Mouse (Mus musculus) left cerebral cortex, adult 2 months (tissue): Measurements from ENCODE around the gene Ipo5. TPM values are rescaled to one million over a fixed set of nuclear protein-coding genes. Genes with fewer than 3 reads are reported as not detected.

Experiments
- DNase-seq, 2 experiments: peaks; one replicate each; pipeline ENCODE4 v3.0.0; 2021 to 2022; ENCODE audit warnings: low spot score in 2 of 2, mixed read lengths in 1 of 2; ENCODE audit errors: extremely low spot score in 1 of 2
- H3K27ac ChIP-seq: fragments of 200-600 bp; 2 replicates; pipeline ENCODE4 v1.8.1; 2022
- H3K4me3 ChIP-seq: fragments of 200-600 bp; 2 replicates; pipeline ENCODE4 v1.8.1; 2022
- CTCF ChIP-seq: fragments of 200-600 bp; IDR thresholded peaks from 2 replicates; pipeline ENCODE4 v1.8.1; 2022; ENCODE audit warnings: antibody characterized with exemption, mild to moderate bottlenecking, moderate library complexity
- intact Hi-C: fragments of 180-260 bp; cut with DNase I; formaldehyde crosslinking; loops from one replicate; pipeline ENCODE4 v1.15.1; 2025
- total RNA-seq, 2 experiments: library from RNA; stranded (reverse); gene quantifications; 2 replicates each; pipeline ENCODE4 v1.2.3; 2021

Gene Ipo5
- total RNA-seq, 2 experiments from 2014 or later, result 103 to 112 TPM

DNA sequence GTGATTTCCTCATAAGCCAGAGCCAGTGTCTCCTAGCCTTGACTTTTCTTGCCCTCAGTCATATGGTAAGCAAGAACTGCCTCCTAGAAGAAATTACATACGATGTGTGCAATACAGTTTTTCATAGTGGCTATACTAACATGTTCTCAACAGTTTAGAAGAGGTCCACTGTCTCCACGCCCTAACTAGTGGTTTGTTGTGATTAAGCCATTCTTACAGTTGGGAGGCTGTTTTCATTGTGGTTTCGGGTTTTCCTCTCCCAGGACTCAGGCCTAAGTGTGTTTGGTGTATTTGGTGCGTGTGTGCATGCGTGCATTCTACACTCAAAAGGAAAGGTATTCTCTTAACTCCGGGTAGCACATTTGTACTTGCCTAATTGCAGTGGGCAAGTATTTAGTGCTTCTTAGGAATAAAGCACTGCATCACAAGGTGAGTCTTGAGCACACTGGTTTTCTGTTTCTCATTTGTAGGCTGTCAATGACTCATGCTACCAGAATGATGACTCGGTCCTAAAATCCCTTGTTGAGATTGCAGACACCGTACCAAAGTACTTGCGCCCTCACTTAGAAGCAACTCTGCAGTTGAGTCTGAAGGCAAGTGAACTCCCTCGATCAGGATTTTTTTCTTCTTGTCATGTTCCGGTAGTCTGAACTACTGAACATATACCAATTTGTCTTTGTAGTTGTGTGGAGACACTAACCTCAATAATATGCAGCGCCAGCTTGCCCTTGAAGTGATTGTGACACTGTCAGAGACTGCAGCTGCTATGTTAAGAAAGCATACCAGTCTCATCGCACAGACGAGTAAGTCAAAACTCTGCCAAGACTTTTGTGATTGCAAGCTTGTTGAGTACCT, 14.9 kb downstream of the Ipo5 start:
- intact Hi-C loops, result no loop called here
- Histone ChIP-seq H3K27ac (no peak overlapping the region), H3K4me3 (no peak overlapping the region)
- no peak for TF ChIP-seq CTCF
- DNase-seq, result no peak

DNA sequence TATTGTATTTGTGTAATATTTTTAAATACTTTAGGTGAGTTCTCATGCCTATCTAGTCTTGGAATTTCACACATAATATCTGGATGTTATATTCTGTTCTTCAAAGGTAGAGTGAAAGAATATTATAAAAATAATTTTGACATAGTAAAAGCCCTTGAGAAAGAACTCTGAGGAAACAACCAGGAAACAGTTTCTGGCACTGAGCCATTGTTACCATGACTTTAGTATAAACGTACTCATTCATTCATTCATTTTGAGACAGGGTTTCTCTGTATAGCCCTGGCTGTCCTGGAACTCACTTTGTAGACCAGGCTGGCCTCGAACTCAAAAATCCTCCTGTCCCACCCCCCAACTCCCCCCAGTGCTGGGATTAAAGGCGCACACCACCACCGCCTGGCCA, 20.2 kb downstream of the Ipo5 start:
- Histone ChIP-seq H3K4me3 (no peak overlapping the region), H3K27ac (no peak overlapping the region)
- TF ChIP-seq CTCF, result no peak
- intact Hi-C loops, result no loop called here
- no peak for DNase-seq

DNA sequence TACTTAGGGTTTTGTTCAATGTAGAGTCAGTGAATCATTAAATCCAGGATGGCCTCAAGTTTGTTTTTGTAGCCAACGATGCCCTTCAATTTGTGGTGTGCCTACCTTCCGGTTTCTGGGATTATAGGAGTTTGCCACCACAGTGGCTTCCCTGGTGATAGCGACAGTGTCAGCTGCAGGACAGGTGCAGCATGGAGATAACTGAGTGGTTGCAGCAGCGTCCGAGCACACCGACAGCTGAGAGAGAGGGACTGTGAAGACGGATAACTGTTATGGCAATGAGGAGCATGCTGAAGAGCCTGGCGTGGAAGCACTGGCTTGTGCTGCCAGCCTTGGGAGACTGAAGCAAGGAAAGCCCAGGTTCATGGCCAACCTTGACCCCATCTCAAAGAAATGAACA, 22.6 kb downstream of the Ipo5 start:
- Histone ChIP-seq H3K27ac (no peak overlapping the region), H3K4me3 (no peak overlapping the region)
- no peak for DNase-seq
- intact Hi-C loops, result no loop called here
- no peak for TF ChIP-seq CTCF

DNA sequence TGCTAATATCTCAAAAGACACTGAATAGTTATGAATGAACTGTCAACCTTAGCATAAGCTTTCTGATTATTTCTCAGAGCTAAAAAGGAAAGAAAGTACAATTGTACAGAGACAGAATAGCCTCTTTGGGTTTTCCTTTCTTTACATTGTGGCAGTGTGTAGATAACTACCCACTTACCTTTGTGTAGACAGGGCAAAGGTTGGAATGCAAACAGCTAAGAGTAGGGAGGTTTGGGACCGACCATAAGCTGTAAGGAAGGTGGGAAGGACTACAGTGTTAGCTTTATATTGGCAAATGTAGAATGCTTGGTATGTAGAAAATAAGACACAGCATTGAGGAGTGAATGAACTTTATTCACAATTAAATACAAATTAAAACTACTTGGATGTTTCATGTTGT, 26.1 kb downstream of the Ipo5 start:
- no peak overlapping the region for H3K27ac ChIP-seq
- intact Hi-C loops, result no loop called here
- no peak for TF ChIP-seq CTCF
- no peak for DNase-seq
- H3K4me3 ChIP-seq, result no peak overlapping the region

DNA sequence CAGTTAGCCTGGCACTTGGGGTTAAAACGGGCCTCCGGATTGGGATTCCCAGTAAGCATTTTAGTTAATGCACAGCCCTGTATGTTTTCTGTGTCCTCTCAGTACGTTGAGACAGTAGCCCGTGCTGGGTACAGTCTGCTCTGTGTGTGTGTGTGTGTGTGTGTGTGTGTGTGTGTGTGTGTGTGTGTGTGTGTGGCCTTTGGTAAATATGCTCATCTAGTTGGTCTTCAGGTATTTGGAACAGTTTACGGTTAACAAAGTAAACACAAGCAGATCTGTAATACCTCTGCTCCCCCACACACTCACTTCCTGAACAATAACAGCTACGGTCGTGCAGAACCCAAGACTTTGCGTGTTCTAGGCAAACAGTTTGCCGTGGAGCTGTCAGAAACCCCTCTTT, 31.8 kb downstream of the Ipo5 start:
- no peak for TF ChIP-seq CTCF
- Histone ChIP-seq H3K27ac (no peak overlapping the region), H3K4me3 (no peak overlapping the region)
- intact Hi-C loops, result no loop called here
- DNase-seq, result no peak

DNA sequence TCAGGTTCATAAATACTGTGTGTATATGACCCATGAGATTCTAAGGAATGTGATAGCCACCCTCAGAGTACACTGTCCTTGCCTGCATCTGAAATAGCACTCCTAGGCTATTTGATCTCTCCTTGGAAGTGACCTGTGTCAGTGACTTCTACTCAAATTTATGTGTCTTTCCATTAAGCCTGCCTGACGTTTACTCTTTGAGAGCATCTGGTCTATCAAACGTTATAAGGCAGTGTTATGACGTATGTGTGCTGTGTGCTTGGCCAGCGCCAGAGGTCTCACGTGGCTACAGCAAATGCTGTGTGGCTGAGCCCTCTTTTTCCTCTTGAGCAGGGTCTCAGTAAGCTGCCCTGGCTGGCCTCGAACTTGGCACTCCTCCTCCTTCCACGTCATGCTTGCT, 34.1 kb downstream of the Ipo5 start:
- TF ChIP-seq CTCF, result no peak
- no peak overlapping the region for H3K4me3 ChIP-seq
- intact Hi-C loops, result no loop called here
- no peak for DNase-seq
- H3K27ac ChIP-seq, result no peak overlapping the region

DNA sequence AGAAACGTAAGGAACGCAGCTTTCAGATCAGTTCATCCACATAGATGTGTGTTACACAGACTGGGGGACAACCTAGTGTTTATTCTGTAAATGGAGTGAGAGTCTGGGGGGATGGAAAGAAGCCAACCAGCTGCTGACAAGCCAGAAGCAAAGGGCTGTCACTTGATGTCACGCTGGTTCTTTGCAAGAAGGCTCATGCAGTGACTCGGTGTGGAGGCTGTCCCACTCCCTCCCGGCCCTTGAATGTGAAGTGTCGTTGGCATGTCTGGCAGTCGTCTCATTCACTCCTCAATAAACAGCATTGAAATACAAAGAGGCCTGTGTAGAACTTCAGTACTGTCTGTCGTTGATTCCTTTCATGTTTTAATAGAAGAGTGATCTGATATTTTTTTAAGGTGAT, 36.1 kb downstream of the Ipo5 start:
- intact Hi-C loops, result no loop called here
- no peak overlapping the region for H3K4me3 ChIP-seq
- TF ChIP-seq CTCF, result no peak
- DNase-seq, result no peak
- H3K27ac ChIP-seq, result peak overlapping the region; percentile 28; the same call in 1 of the 2 replicates

DNA sequence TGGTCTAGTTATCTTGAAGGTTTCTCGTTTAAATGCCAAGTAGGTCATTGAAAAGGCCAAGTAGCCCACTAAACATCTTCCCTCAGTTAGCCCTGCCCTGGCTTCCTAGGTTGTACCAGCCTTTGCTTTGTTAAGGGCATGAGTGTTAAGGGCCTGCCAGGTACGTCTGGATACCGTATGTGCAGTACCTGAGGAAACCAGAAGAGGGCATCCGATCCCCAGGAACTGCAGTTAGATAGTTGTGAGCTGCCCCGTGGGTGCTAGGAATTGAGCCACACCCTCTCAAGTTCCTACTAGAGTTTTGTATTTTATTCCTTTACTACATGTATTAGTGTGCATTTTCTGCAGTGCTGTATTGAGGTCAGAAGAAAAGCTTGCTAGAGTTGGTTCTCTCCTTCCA, 38.0 kb downstream of the Ipo5 start:
- TF ChIP-seq CTCF, result peak; percentile 48
- no peak overlapping the region for H3K4me3 ChIP-seq
- no peak for DNase-seq
- H3K27ac ChIP-seq, result no peak overlapping the region
- intact Hi-C loops, result no loop called here

DNA sequence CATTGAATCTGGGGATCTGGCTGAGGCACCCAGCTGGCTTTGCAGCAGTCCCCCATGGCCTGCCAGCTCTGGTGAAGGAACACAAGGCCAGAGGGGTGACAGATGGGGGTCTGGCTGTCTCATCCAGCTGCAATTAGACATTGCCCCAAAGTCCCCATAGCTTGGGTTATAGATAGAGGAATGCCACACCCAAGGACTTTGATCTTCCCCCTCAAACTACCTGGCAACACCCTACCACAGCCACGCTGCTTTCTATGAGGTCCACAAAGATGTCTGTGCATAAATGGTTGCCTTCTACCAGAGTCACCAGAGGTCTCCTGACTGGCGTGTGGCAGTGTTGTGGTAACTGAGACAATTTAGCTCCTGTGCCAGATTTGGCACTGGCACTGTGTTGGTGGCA, 39.0 kb downstream of the Ipo5 start:
- intact Hi-C loops, result no loop called here
- Histone ChIP-seq H3K27ac (no peak overlapping the region), H3K4me3 (no peak overlapping the region)
- no peak for DNase-seq
- no peak for TF ChIP-seq CTCF

DNA sequence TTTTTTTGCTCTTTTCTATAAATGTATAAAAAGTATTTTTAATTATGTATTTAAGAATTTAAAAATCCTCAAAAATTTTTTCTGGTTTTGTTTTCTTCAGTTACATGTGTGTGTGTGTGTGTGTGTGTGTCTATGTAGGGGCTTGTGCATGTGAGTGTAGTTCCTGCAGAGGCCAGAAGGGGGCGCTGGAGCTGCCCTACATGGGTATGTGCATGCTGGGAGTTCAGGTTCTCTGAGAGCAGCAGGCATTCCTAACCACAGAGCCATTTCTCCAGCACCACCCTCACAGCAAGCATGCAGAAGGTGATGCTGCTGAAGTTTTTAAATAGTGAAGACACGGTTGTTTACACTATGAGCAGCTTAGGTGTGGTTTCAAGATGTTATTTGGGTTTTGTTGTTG, 41.4 kb downstream of the Ipo5 start:
- no peak overlapping the region for H3K27ac ChIP-seq
- TF ChIP-seq CTCF, result peak; percentile 40
- intact Hi-C loops, result no loop called here
- DNase-seq, result no peak
- H3K4me3 ChIP-seq, result no peak overlapping the region

DNA sequence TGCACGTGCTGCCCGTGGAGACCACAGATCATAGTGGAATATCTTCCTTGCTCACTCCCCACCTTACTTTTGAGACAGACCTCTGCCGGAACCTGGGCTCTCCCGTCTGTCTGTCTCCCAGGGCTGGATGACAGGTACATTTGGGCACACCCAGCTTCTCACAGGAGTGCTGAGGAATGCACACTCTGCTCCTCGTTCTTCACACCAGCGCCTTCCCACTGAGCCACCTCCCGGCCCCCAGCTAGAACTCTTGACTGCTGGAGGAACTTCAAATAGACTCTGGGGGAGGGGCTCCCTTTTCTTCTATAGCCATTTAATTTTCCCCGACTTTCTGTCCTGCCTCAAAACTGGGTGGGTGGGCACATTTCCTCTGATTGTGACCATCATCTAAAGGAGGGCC, 49.5 kb downstream of the Ipo5 start:
- peak overlapping the region; percentile 56 for H3K27ac ChIP-seq
- intact Hi-C loops, result no loop called here

DNA sequence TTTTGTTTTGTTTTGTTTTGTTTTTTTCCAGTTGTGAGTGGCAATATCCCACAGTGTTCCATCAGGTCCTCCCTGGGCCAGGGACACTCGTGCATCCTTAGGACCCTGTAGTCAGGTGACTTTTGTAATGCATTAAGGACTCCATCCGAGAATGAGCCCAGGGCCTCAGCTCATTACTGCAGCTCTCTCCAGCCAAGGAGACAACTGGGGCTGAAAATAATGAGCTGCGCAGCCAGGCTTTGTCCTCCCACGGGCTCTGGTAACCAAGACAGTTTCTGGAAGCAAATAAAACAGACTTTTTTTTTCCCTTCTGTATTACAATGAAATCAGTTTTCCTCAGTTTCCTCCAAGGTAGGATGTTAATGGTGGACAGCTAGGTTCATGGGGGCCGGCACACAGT, 50.0 kb downstream of the Ipo5 start:
- peak overlapping the region; percentile 56 for H3K27ac ChIP-seq
- intact Hi-C loops, result no loop called here
- TF ChIP-seq CTCF, result no peak
- no peak for DNase-seq
- H3K4me3 ChIP-seq, result no peak overlapping the region

More for the DNA sequence above, 49.5 kb downstream of the Ipo5 start:
- no peak overlapping the region for H3K4me3 ChIP-seq
- no peak for DNase-seq
- no peak for TF ChIP-seq CTCF

DNA sequence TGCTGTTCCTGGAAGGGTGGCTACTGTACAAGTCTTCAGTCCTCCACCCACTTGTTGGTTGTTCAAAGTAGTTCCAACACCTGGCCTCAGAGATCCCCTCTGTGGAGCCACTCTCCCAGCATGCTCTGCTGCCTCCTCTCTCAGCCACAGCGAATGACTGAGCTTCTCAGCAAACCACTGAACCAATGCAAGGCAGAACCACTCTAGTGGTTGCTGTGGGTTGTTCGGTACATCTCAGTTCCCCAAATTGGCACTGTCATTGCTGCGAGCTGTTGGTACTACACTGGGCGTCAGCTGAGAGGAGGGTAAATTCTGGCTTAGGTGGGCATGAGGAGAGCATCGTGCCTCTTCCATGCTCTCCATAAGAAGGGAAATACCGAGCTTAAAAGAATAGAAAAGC, 56.0 kb downstream of the Ipo5 start:
- no peak for DNase-seq
- TF ChIP-seq CTCF, result no peak
- Histone ChIP-seq H3K27ac (no peak overlapping the region), H3K4me3 (no peak overlapping the region)
- intact Hi-C loops, result no loop called here
